Mouse (Mus musculus): Measurements from ENCODE around the gene Afm. TPM values are rescaled to one million over a fixed set of nuclear protein-coding genes. Genes with fewer than 3 reads are reported as not detected.

Afm gene
- polyA plus RNA-seq, 1 experiment from 2014 or later = not detected

GRCm38 (mm10) chr5:90590676-90591075 lies 71.9 kb downstream of the Afm start:
- Histone ChIP-seq H3K36me3 (no peaks in the 10 kb centered on the region), H3K9ac (no peak overlapping the region), H3K27me3 (no peaks in the 10 kb centered on the region), H3K9me3 (replicated peaks) (no peaks in the 10 kb centered on the region), H3K4me1 (no peaks in the 10 kb centered on the region), H3K4me2 (replicated peaks) (no peak overlapping the region), H3K4me3 (no peak overlapping the region), H3K27ac (no peak overlapping the region)
- no peak for ATAC-seq (ENCODE audit: low FRiP score)
- WGBS = 82% methylated on average over 8 of the region's 10 CpGs

DNA sequence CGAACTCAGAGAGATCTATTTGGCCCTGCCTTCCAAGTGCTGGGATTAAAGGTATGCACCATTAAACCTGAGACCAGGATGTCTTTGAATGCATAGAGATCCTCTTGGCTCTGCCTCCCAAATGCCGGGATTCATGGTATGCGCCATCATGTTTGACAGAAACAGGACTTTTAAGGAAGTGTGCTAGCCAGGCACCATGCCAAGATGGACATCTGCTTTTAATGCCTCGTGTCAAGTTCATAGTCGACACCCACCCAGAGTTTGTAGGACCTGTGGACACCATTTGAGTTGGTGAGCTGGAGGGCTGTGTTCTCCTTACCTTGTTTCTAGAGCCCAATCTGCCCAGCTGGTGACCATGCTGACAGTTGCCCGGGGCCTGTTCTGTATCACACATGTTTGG lies 73.2 kb downstream of the Afm start:
- Histone ChIP-seq H3K4me2 (replicated peaks) (no peak overlapping the region), H3K4me1 (no peaks in the 10 kb centered on the region), H3K27me3 (no peaks in the 10 kb centered on the region), H3K27ac (no peak overlapping the region), H3K4me3 (no peak overlapping the region), H3K36me3 (no peaks in the 10 kb centered on the region), H3K9ac (no peak overlapping the region), H3K9me3 (replicated peaks) (no peaks in the 10 kb centered on the region)
- 79% methylated on average over 6 of the region's 6 CpGs for whole genome bisulfite sequencing
- no peak for ATAC-seq (ENCODE audit: low FRiP score)

- Histone ChIP-seq H3K27ac (no peak overlapping the region), H3K4me2 (replicated peaks) (no peak overlapping the region), H3K9me3 (replicated peaks) (no peaks in the 10 kb centered on the region), H3K4me1 (no peaks in the 10 kb centered on the region), H3K36me3 (no peaks in the 10 kb centered on the region), H3K9ac (no peak overlapping the region), H3K27me3 (no peaks in the 10 kb centered on the region), H3K4me3 (no peak overlapping the region)
- WGBS = 90% methylated on average over 13 of the region's 13 CpGs
- no peak for ATAC-seq (ENCODE audit: low FRiP score)
Measured at GRCm38 (mm10) chr5:90594945-90595344, 76.2 kb downstream of the Afm start.

GRCm38 (mm10) chr5:90596155-90596554 lies 77.4 kb downstream of the Afm start:
- WGBS = 89% methylated on average over 6 of the region's 6 CpGs
- no peaks in the 10 kb centered on the region for H3K9me3 ChIP-seq (replicated peaks)
- H3K27ac ChIP-seq = no peak overlapping the region
- no peaks in the 10 kb centered on the region for H3K27me3 ChIP-seq
- H3K36me3 ChIP-seq = no peaks in the 10 kb centered on the region
- no peaks in the 10 kb centered on the region for H3K4me1 ChIP-seq
- no peak overlapping the region for H3K4me2 ChIP-seq (replicated peaks)
- no peak for ATAC-seq (ENCODE audit: low FRiP score)
- H3K9ac ChIP-seq = no peak overlapping the region
- no peak overlapping the region for H3K4me3 ChIP-seq

DNA sequence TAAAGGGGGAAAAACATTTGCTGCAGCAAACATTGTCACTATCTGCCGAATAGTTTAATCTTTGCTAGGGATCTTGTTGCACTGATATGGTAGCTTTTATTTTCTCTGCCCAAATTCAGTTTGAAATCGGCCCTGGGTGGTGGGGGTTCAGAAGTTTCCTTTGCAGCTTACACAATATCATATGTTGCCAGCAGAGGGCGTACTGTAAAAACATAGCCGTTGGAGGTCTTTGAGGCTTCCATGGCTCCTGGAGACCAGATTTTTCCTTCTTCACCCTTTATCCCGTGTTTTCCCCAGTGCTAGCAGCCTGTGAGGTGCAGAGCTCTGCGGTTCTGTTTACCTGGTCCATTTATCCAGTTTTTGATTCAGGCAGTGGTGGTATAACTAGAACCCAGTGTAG lies 82.7 kb downstream of the Afm start:
- no peaks in the 10 kb centered on the region for H3K4me1 ChIP-seq
- ATAC-seq (ENCODE audit: low FRiP score) = 0 out of 2 replicates have a peak, but pooled peaks have one; percentile 29

More for the DNA sequence above, 82.7 kb downstream of the Afm start:
- Histone ChIP-seq H3K27me3 (no peaks in the 10 kb centered on the region), H3K36me3 (no peaks in the 10 kb centered on the region), H3K4me2 (replicated peaks) (no peak overlapping the region), H3K9ac (no peak overlapping the region), H3K4me3 (no peak overlapping the region), H3K27ac (no peak overlapping the region), H3K9me3 (replicated peaks) (no peaks in the 10 kb centered on the region)
- 19% methylated on average over 6 of the region's 6 CpGs for WGBS

Other genes starting within 250 kb of the Afm start
- 29.2 and 32.3 TPM in 2 replicates for gene Ankrd17, start 152.4 kb upstream of the Afm start, polyA plus RNA-seq (2016; fragmentation: Nextera tagmentation; extraction: Ambion mirVana)
- gene Gm9958, start 151.7 kb upstream of the Afm start, polyA plus RNA-seq (2016; fragmentation: Nextera tagmentation; extraction: Ambion mirVana) = 6.6 and 7.3 TPM in 2 replicates
- gene Alb, start 58.0 kb upstream of the Afm start, polyA plus RNA-seq (2016; fragmentation: Nextera tagmentation; extraction: Ambion mirVana) = not detected in 2 replicates
- gene Afp, start 28.2 kb upstream of the Afm start, polyA plus RNA-seq (2016; fragmentation: Nextera tagmentation; extraction: Ambion mirVana) = 0.18 and 0.41 TPM in 2 replicates
- gene 5830473C10Rik, start 42.2 kb downstream of the Afm start, polyA plus RNA-seq (2016; fragmentation: Nextera tagmentation; extraction: Ambion mirVana) = not detected in 2 replicates
- gene Rassf6, start 121.7 kb downstream of the Afm start, polyA plus RNA-seq (2016; fragmentation: Nextera tagmentation; extraction: Ambion mirVana) = 0.62 and 0.73 TPM in 2 replicates
- 0.29 and 0.48 TPM in 2 replicates for gene Cxcl5, start 240.4 kb downstream of the Afm start, polyA plus RNA-seq (2016; fragmentation: Nextera tagmentation; extraction: Ambion mirVana)
- gene Ppbp, start 249.6 kb downstream of the Afm start, polyA plus RNA-seq (2016; fragmentation: Nextera tagmentation; extraction: Ambion mirVana) = 7.8 and 9.6 TPM in 2 replicates